Mouse (Mus musculus): Measurements from ENCODE around the gene Dpp6.

The Dpp6 gene

GRCm38 (mm10) chr5:27659781-27660180, 842.8 kb downstream of the Dpp6 start:
- no peak for DNase-seq (ENCODE audit: low spot score in 2 of 2)

- no peak for DNase-seq (ENCODE audit: low spot score in 2 of 2)
Observed at GRCm38 (mm10) chr5:27664111-27664510, 847.1 kb downstream of the Dpp6 start.

GRCm38 (mm10) chr5:27671487-27671886, 854.5 kb downstream of the Dpp6 start:
- no peak for DNase-seq (ENCODE audit: low spot score in 2 of 2)

GRCm38 (mm10) chr5:27677247-27677666, 860.3 kb downstream of the Dpp6 start:
- no peak for DNase-seq (ENCODE audit: low spot score in 2 of 2)

- DNase-seq (ENCODE audit: low spot score in 2 of 2), result no peak
Observed at GRCm38 (mm10) chr5:27679151-27679550, 862.1 kb downstream of the Dpp6 start.

- DNase-seq (ENCODE audit: low spot score in 2 of 2), result no peak
Observed at GRCm38 (mm10) chr5:27680476-27680875, 863.5 kb downstream of the Dpp6 start.

- no peak for DNase-seq (ENCODE audit: low spot score in 2 of 2)
Observed at GRCm38 (mm10) chr5:27685162-27685561, 868.2 kb downstream of the Dpp6 start.

GRCm38 (mm10) chr5:27685923-27686322, 868.9 kb downstream of the Dpp6 start:
- DNase-seq (ENCODE audit: low spot score in 2 of 2), result no peak

GRCm38 (mm10) chr5:27687311-27687710, 870.3 kb downstream of the Dpp6 start:
- no peak for DNase-seq (ENCODE audit: low spot score in 2 of 2)

GRCm38 (mm10) chr5:27702482-27702881, 885.5 kb downstream of the Dpp6 start:
- no peak for DNase-seq (ENCODE audit: low spot score in 2 of 2)

- no peak for DNase-seq (ENCODE audit: low spot score in 2 of 2)
Observed at GRCm38 (mm10) chr5:27705020-27705419, 888.0 kb downstream of the Dpp6 start.

GRCm38 (mm10) chr5:27706551-27706950, 889.5 kb downstream of the Dpp6 start:
- DNase-seq (ENCODE audit: low spot score in 2 of 2), result no peak

- peak in 1 of 2 experiments; percentile 7 for DNase-seq (ENCODE audit: low spot score in 2 of 2)
Observed at GRCm38 (mm10) chr5:27707283-27707682, 890.3 kb downstream of the Dpp6 start.

- peak; percentile 55 to 76 for DNase-seq (ENCODE audit: low spot score in 2 of 2)
Observed at GRCm38 (mm10) chr5:27708209-27708608, 891.2 kb downstream of the Dpp6 start.

- DNase-seq (ENCODE audit: low spot score in 2 of 2), result no peak
Observed at GRCm38 (mm10) chr5:27711461-27712192, 894.6 kb downstream of the Dpp6 start.

- no peak for DNase-seq (ENCODE audit: low spot score in 2 of 2)
Observed at GRCm38 (mm10) chr5:27714356-27714755, 897.4 kb downstream of the Dpp6 start.

- DNase-seq (ENCODE audit: low spot score in 2 of 2), result no peak
Observed at GRCm38 (mm10) chr5:27716026-27716425, 899.0 kb downstream of the Dpp6 start.

GRCm38 (mm10) chr5:27717301-27717700, 900.3 kb downstream of the Dpp6 start:
- no peak for DNase-seq (ENCODE audit: low spot score in 2 of 2)

GRCm38 (mm10) chr5:27719311-27719710, 902.3 kb downstream of the Dpp6 start:
- no peak for DNase-seq (ENCODE audit: low spot score in 2 of 2)

GRCm38 (mm10) chr5:27724460-27724859, 907.5 kb downstream of the Dpp6 start:
- DNase-seq (ENCODE audit: low spot score in 2 of 2), result no peak

- DNase-seq (ENCODE audit: low spot score in 2 of 2), result no peak
Observed at GRCm38 (mm10) chr5:27730666-27731065, 913.7 kb downstream of the Dpp6 start.

GRCm38 (mm10) chr5:27731392-27731791, 914.4 kb downstream of the Dpp6 start:
- no peak for DNase-seq (ENCODE audit: low spot score in 2 of 2)

- DNase-seq (ENCODE audit: low spot score in 2 of 2), result no peak
Observed at GRCm38 (mm10) chr5:27732288-27732868, 915.4 kb downstream of the Dpp6 start.
